Mouse (Mus musculus) liver, embryonic 11.5 days (tissue): Measurements from ENCODE around the gene Wfdc6b. TPM values are rescaled to one million over a fixed set of nuclear protein-coding genes. Genes with fewer than 3 reads are reported as not detected.
"Not testable (repeated sequence)": the region's sequence is repeated elsewhere in the genome, so short reads cannot be mapped to it uniquely, and the experiment has no call there.

ENCODE experiments used
- ATAC-seq: fragments of 200-750 bp; cut with Nextera tagmentation; replicated peaks from 2 replicates; pipeline ENCODE4 v1.8.0; 2017; ENCODE audit warnings: moderate number of reproducible peaks, mild to moderate bottlenecking, moderate TSS enrichment, moderate library complexity; ENCODE audit not compliant: low FRiP score
- DNase-seq: peaks from one replicate; pipeline ENCODE4 v3.0.0-alpha.2; 2017; ENCODE audit warnings: low spot score
- H3K27ac ChIP-seq: fragments of 300-500 bp; sonication (generic); 2 replicates; pipeline ENCODE4 v1.5.1; 2014; ENCODE audit warnings: mild to moderate bottlenecking, low read depth, low read length, control low read depth
- H3K27me3 ChIP-seq: fragments of 300-500 bp; sonication (generic); replicated peaks from 2 replicates; pipeline ENCODE4 v1.6.1; 2014; ENCODE audit warnings: low read length, mixed read lengths; ENCODE audit not compliant: control insufficient read depth, insufficient read depth
- H3K36me3 ChIP-seq: fragments of 300-500 bp; sonication (generic); 2 replicates; pipeline ENCODE4 v1.6.1; 2014; ENCODE audit warnings: mild to moderate bottlenecking, low read length, moderate library complexity, mixed read lengths; ENCODE audit not compliant: control insufficient read depth, insufficient read depth
- H3K4me1 ChIP-seq: fragments of 300-500 bp; sonication (generic); replicated peaks from 2 replicates; pipeline ENCODE4 v1.6.1; 2014; ENCODE audit warnings: low read length, mixed read lengths; ENCODE audit not compliant: control insufficient read depth, insufficient read depth
- H3K4me2 ChIP-seq: fragments of 300-500 bp; sonication (generic); 2 replicates; pipeline ENCODE4 v1.6.1; 2014; ENCODE audit warnings: mild to moderate bottlenecking, control low read depth, moderate library complexity
- H3K4me3 ChIP-seq: fragments of 300-500 bp; sonication (generic); 2 replicates; pipeline ENCODE4 v1.5.1; 2014; ENCODE audit warnings: low read depth, low read length, control low read depth
- H3K9ac ChIP-seq: fragments of 300-500 bp; sonication (generic); 2 replicates; pipeline ENCODE4 v1.6.1; 2014; ENCODE audit warnings: low read depth, low read length, control low read depth
- H3K9me3 ChIP-seq: fragments of 300-500 bp; sonication (generic); 2 replicates; pipeline ENCODE4 v1.6.1; 2016; ENCODE audit warnings: low read length, inconsistent platforms, mixed read lengths; ENCODE audit not compliant: control insufficient read depth
- WGBS: fragments of 180-500 bp; shearing (Covaris S2); extraction: QIAGEN DNeasy Blood & Tissue Kit; methylation state at CpG from one replicate; pipeline ENCODE4 v1.1.7; 2014; 5-methylcytosine and 5-hydroxymethylcytosine counted together
- polyA plus RNA-seq: library from polyadenylated mRNA; unstranded; fragments of >200 nt; fragmentation: Nextera tagmentation; extraction: Ambion mirVana; gene quantifications from 2 replicates; pipeline ENCODE4 v1.2.1, GENCODE M21; 2014

Gene Wfdc6b
- not detected in 2 replicates for polyA plus RNA-seq

DNA sequence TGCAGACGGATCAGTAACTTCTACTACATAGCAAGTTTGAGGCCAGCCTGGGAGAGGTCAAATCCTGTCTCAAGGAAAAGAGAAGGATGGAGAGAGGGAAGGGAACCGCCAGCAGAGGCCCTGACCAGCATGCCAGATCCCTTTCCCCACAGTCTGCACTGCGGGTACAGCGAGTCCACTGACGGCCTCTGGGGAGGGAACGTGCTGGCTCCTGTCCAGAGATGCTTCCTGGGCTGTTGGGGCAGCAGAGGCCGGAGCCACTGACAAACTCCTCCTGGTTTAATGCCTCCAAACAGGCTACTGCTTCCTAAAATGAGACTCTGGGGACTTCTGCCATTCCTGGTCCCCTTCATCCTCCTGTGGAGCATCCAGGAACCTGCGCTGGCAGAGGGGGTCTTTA, at the start of gene Wfdc6b, which contains the start of gene Wfdc8:
Gene Wfdc6b, plus strand, starts transcription at position 52 of the 400 bp plus-strand sequence.
Gene Wfdc8, minus strand, starts transcription at position 156 of the 400 bp plus-strand sequence.
- not testable (repeated sequence) for DNase-seq, H3K27ac ChIP-seq, ATAC-seq, H3K9ac ChIP-seq, H3K9me3 ChIP-seq, H3K36me3 ChIP-seq, H3K4me3 ChIP-seq, H3K4me1 ChIP-seq, H3K4me2 ChIP-seq, H3K27me3 ChIP-seq
- WGBS = 61% methylated on average over 8 of the region's 8 CpGs

DNA sequence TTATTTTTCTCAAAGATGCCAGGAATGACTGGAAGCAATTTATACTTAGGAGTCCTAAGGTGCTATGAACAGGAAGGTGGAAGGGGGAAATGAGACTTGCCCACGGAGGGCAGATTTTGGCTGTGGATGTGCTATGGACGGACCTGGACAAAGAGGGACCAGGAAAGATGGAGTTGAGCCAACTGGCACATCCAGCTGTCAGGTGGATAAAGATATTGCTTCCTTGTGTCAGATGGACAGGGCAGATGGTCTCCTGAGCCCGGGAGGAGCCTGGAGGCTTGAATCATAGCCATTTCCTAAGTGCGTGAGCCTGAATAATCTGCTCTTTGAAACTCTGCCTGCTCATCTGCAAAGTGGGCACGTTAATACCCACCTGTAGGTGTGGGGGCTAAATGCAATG, 49.0 kb upstream of the Wfdc6b start:
- Histone ChIP-seq H3K4me3 (no peak overlapping the region), H3K9ac (no peak overlapping the region), H3K4me1 (no peaks in the 10 kb centered on the region), H3K27me3 (peaks cover 27% of the 10 kb centered on the region), H3K9me3 (no peaks in the 10 kb centered on the region), H3K36me3 (no peaks in the 10 kb centered on the region), H3K27ac (no peak overlapping the region), H3K4me2 (no peak overlapping the region)
- WGBS = 68% methylated on average over 5 of the region's 5 CpGs
- no peak for DNase-seq
- ATAC-seq = no peak

DNA sequence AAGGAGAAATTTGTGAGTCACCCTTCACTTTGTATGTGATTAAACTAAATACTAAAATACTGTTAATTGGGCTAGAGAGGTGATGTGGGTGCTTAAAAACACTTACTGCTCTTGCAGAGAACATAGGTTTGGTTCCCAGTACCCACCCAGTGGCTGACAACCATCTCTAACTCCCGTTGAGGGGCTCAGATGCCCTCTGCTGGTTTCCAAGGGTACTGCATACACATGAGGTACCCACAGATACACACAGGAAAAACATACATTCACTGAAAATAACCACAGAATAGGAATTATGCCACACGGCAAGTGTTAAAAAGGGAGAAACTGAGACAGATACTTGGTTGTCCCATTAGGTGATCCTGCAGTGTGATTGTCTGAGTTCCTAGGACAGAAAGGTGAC, 46.3 kb upstream of the Wfdc6b start:
- WGBS = 79% methylated on average over 2 of the region's 2 CpGs
- Histone ChIP-seq H3K27ac (no peak overlapping the region), H3K27me3 (peaks cover 23% of the 10 kb centered on the region), H3K9me3 (no peaks in the 10 kb centered on the region), H3K4me3 (no peak overlapping the region), H3K4me1 (no peaks in the 10 kb centered on the region), H3K9ac (no peak overlapping the region), H3K4me2 (no peak overlapping the region), H3K36me3 (no peaks in the 10 kb centered on the region)
- DNase-seq = no peak
- ATAC-seq = no peak

DNA sequence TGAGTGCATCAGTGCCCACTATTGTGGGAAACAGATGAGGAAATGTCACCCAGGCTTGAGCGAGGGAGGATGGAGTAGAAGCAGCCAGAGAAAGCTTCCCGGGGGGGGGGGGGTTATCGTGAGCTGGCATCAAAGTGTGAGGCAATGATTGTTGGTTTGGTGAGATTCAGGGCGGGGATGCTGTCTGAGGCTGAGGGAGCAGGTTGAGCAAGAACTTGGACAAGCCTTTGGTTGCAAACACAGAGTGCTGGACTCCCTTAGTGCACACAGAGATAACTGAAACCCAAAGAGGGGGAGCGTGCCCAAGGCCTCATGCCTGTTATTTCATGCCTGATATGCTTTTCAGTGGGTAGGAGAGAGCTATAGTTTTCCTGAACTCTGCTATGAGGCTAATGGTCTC, 45.9 kb upstream of the Wfdc6b start:
- H3K4me2 ChIP-seq = no peak overlapping the region
- DNase-seq (no peak), ATAC-seq (no peak)
- peaks cover 19% of the 10 kb centered on the region for H3K27me3 ChIP-seq
- 75% methylated on average over 5 of the region's 5 CpGs for WGBS
- no peaks in the 10 kb centered on the region for H3K9me3 ChIP-seq
- H3K9ac ChIP-seq = no peak overlapping the region
- H3K36me3 ChIP-seq = no peaks in the 10 kb centered on the region
- H3K4me1 ChIP-seq = no peaks in the 10 kb centered on the region
- no peak overlapping the region for H3K27ac ChIP-seq
- no peak overlapping the region for H3K4me3 ChIP-seq

DNA sequence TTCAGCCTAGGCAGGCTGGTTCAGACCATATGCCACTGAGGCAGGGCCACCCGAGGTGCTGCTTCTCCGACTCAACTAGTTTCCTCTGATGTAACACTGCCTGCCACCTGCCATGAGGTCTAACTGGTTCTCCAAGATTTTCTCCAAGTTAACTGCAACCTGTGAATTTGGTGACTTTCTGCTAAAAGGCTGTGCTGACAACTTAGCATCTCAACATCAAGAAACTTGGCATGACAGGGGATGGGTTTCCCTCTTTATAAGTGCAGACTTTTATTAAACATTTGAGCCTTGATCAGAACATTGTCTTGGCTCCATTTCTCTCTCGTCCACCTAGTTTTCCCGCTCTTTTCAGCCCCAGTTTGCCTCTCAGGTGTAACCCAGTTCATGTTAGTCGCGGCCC, 40.0 kb upstream of the Wfdc6b start, which contains the start of gene Spint3:
Gene Spint3, minus strand, starts transcription at position 101 of the 400 bp plus-strand sequence.
- 76% methylated on average over 6 of the region's 6 CpGs for WGBS
- not testable (repeated sequence) for ATAC-seq, H3K27me3 ChIP-seq

DNA sequence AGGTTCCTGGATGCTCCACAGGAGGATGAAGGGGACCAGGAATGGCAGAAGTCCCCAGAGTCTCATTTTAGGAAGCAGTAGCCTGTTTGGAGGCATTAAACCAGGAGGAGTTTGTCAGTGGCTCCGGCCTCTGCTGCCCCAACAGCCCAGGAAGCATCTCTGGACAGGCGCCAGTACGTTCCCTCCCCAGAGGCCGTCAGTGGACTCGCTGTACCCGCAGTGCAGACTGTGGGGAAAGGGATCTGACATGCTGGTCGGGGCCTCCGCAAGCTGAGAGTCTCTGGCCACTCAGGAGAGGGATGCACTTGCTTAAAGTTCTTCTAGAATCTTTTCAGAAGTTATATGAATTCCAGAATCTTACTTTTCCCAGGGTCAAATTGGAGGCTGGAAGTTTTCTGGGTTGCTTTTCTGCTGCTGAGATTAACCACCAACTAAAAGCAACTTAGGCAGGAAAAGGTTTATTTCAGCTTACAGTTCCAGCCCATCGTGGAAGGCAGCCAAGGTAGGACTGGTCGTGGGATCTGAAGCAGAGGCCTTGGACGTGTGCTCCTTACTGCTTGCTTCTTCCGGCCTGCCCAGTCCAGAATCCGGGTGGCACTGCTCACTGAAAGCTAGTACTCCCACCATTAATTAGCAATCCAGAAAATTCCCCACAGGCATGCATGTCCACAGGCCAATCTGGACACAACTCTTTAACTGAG, 28.1 kb upstream of the Wfdc6b start, which contains the start of gene Wfdc6a:
Gene Wfdc6a, minus strand, starts transcription at position 423 of the 701 bp plus-strand sequence.
- ATAC-seq, H3K4me2 ChIP-seq, H3K27me3 ChIP-seq: not testable (repeated sequence)

More for the DNA sequence above, 40.0 kb upstream of the Wfdc6b start, which contains the start of gene Spint3:
- not testable (repeated sequence) for H3K4me2 ChIP-seq, H3K36me3 ChIP-seq, H3K27ac ChIP-seq, H3K9ac ChIP-seq, H3K4me1 ChIP-seq, H3K9me3 ChIP-seq, H3K4me3 ChIP-seq, DNase-seq

DNA sequence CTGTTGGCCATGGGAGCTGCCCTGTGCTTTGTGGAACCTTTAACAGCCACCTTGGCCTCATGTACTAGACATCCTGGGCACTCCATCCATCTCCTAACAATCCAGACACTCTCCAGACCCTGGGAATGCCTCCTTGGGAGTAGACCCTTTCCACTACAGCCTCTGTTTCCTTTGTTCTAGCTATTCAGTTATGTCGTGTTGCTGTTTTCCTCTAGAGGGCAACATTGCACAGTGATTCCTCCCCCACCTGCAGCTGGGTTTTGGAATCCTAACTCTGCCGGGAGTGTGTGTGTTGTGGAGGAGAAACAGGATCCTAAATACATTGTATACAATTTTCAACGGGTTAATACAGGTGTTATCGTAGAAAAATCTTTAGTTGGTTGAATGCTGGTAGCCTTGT, 21.3 kb upstream of the Wfdc6b start:
- Histone ChIP-seq H3K36me3 (no peaks in the 10 kb centered on the region), H3K4me2 (no peak overlapping the region), H3K4me3 (no peak overlapping the region), H3K9ac (no peak overlapping the region), H3K9me3 (no peaks in the 10 kb centered on the region), H3K27me3 (no peaks in the 10 kb centered on the region), H3K27ac (no peak overlapping the region), H3K4me1 (no peaks in the 10 kb centered on the region)
- no peak for DNase-seq
- 9% methylated on average over 4 of the region's 4 CpGs for WGBS
- no peak for ATAC-seq

More for the DNA sequence above, 28.1 kb upstream of the Wfdc6b start, which contains the start of gene Wfdc6a:
- not testable (repeated sequence) for DNase-seq, H3K4me3 ChIP-seq, H3K27ac ChIP-seq, H3K4me1 ChIP-seq, H3K9ac ChIP-seq, H3K36me3 ChIP-seq, H3K9me3 ChIP-seq
- 67% methylated on average over 13 of the region's 13 CpGs for WGBS

DNA sequence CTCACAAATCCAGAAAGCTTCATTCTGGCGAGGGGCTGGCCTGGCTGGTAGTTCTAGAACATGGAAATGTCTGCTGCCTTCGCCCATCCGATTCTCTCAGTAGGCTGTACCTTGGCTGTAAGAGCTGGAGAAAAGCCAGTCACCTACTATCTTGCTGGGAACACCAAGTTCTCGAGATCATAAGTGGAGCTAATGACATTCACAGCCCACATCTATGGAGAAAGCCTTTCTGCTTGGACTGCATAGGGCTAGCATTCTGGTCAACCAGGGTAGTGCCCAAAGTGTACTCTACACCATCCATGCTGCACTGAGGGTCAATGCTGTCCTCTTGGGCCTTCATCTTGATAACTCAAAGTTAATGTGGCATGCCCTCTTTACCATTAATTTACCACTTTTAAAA, 19.8 kb upstream of the Wfdc6b start, which contains the start of gene Eppin:
Gene Eppin, minus strand, starts transcription at position 101 of the 400 bp plus-strand sequence.
- H3K4me3 ChIP-seq = no peak within 1 kb of the TSS

DNA sequence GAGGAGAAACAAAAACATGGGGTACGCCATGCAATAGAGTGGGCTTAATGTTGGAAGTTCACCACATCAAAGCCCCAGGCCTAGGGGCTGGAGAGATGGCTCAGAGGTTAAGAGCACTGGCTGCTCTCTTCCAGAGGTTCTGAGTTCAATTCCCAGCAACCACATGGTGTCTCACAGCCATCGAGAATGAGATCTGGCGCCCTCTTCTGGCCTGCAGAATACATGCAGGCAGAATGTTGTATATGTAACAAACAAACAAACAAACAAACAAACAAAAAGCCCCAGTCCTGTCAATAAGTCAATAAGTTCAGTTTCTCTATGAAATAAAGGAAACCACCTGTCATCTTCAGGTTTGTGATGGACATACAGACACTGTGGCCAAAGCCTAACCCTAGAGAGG, 13.1 kb upstream of the Wfdc6b start:
- Histone ChIP-seq H3K4me3 (no peak overlapping the region), H3K4me2 (no peak overlapping the region), H3K9ac (no peak overlapping the region), H3K4me1 (no peaks in the 10 kb centered on the region), H3K27me3 (no peaks in the 10 kb centered on the region), H3K27ac (no peak overlapping the region), H3K36me3 (no peaks in the 10 kb centered on the region), H3K9me3 (no peaks in the 10 kb centered on the region)
- WGBS = 66% methylated on average over 3 of the region's 3 CpGs
- ATAC-seq (no peak), DNase-seq (no peak)

More for the DNA sequence above, 19.8 kb upstream of the Wfdc6b start, which contains the start of gene Eppin:
- Histone ChIP-seq H3K4me1 (no peaks in the 10 kb centered on the region), H3K4me2 (no peak within 1 kb of the TSS), H3K27ac (no peak within 1 kb of the TSS), H3K36me3 (no peaks in the 10 kb centered on the region), H3K27me3 (no peaks in the 10 kb centered on the region), H3K9ac (no peak within 1 kb of the TSS), H3K9me3 (no peaks in the 10 kb centered on the region)
- DNase-seq (no peak), ATAC-seq (no peak)
- 71% methylated on average over 4 of the region's 4 CpGs for WGBS
